Mouse (Mus musculus) frontal cortex, postnatal 14 days (tissue): ENCODE measurements around the gene Cltc.
"Not testable (repeated sequence)": the region's sequence is repeated elsewhere in the genome, so short reads cannot be mapped to it uniquely, and the experiment has no call there.

Experiments
- DNase-seq, 2 experiments: peaks; one replicate each; pipeline ENCODE4 v3.0.0; 2022; ENCODE audit warnings: low spot score in 2 of 2

Gene Cltc

DNA sequence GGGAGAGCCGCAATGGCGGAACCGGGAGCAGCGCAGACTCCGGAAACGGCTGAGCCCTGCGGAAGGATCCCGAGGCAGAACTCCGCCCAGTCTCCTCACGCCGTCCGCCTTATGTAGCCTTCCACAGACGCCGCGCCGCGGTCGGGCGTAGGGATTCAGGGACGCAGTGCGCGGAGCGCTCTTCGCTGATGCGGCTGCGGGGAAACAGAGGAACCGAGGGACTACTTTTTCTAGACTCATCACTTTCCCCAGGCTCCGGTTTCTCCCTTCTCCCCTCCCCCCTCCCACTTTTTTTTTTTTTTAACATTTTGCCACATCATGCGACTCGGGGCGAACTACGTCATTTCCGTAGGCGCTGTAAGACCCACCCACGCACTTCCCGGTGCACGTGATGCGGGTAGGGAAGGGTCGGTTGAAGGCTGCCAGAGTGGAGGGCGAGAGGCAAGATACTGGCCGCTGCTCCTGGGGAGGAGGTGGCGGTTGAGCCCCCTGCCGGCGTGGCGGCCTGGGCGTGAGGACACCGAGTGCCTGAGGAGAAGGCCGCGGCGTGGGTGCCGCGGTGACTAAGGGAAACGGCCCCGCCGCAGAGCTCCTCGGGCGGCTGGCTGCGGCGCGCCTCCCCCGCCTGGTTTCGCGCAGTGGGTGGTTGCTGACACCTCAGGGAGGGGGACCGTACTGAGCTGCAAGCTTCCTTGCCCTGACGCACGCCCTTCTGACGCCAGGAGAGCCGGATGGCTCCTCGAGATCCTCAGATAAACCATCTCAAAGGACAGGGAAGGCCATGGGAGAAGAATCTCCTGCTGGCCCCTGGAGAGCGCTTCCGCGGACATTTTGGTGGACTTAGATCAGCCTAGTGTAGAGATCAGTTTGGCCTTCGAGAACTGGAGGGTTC is at the start of gene Cltc:
Gene Cltc (minus strand): TSS at position 86 of the 892 bp plus-strand sequence.
- peak; percentile 96 to 98 for DNase-seq

DNA sequence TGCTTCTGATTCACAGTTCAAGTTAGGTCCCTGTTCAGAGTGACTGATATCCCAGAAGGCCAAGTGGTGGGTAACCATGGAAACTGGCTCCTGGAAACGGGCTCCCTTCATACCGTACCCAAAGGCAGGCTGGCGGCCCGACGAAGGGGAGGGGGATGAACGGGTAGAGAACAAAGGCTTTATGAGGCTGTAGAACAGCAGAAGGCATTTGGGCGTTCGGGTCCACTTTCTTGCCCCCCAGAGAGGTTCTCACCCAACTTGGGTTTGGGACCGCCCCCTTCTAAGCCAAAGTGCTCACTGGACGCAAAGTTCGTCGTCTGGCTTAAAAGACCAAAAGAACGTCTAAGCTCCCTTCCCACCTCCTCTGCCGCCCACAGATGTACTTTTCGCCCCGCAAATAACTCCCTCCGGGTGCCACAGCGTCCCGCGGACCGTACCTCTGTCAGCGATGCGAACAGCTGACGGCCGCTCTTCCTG is 49.7 kb upstream of the Cltc start:
- DNase-seq = peak; percentile 44 to 57

DNA sequence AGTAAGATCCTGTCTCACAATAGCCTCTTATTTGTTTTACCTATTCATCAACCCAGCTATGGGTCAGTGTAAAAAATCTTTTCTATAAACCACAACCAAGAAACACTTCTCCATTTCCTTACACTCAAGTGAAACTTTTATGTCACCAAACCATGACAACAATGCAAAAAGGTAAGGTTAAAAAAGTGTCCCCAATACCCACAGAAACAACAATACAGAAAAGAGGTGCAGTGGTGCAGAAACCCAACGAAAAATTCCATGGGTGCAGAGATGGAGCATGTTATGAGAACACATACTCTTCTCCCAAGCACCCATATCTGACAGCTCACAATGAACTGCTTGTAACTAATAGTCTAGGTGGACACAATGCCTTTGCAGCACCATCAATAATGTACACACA is 36.8 kb upstream of the Cltc start:
- no peak for DNase-seq

DNA sequence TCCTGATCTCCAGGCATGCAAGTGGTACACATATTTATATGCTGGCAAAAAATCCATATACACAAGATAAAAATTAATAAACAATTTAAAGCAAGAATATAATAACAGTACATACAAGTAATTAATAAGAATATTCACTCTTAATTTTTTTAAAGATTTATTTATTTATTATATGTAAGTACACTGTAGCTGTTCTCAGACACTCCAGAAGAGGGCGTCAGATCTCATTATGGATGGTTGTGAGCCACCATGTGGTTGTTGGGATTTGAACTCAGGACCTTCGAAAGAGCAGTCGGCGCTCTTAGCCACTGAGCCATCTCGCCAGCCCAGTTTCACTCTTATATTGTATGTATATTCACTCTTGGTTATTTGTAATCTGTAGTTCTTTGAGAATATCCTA is 30.1 kb upstream of the Cltc start:
- DNase-seq = not testable (repeated sequence)

DNA sequence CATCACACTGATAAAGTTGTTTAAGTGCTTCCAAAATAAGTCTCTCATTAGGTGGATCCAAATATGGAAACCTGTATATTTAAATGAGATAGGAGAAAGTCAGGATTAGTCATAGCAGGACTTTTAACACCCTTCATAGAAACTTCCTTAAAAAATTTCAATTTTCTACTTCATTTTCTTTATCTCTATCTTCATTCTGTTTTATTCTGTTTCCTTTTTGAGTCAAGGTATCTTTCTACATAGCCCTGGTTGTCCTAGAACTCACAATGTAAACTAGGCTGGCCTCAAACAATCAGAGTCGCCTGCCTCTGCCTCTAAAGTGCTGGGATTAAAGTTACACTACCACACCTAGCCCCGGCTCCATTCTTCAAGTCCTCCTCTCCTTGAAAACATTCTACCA is 28.4 kb upstream of the Cltc start:
- no peak for DNase-seq

DNA sequence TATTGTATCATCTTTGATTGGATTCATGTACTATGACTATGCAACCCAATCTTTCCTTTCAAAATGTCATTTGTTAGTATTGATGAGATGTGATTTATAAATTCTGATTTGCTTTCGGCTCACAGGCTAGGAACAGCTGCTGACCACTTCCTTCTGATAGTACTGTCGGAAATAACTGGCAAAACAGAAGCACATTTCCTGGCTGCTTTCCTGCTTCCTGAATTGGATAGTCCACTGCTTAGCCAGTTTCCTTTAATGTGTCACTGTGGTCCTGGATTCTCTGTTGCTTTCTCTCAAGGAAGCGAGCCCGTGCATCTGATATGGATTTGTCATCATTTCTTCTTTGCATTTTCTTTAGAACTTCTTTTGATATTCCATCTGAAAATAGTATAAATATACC is 12.5 kb upstream of the Cltc start:
- DNase-seq = no peak

DNA sequence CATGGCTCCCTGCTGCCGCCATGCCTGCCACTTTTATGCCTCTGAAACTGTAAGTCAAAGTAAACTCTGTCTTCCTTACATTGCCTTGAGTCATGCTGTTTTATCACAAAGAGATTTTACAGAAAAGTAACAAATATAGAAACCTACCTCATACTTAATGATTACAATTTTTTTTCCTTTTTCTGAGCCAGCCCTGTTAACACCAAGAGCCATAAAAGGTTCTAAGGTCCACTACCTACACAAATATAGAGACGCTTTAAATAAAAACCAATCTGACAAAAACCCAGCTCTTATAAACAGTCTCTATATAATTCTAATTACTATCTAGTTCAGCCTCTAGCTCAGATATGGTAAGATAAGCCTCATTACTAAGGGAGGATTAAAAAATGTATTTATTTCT is 7.1 kb upstream of the Cltc start:
- no peak for DNase-seq

DNA sequence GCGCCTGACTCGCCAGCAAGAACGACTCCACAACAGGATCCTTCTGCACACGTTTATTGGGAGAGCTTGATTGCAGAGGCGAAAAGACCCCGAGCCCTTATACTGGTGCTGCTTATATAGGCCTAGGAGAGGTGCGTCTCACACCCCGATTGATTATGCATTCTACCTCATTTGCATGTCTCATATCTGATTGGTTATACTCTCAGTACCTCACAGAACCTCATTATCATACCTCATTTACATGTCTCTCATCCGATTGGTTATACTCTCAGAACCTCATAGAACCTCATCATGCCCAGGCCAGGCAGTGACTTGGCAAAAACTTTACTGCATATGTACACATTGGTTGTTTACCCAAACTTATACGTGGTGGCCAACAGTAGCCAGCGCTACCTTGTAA is 5.8 kb upstream of the Cltc start:
- DNase-seq = not testable (repeated sequence)

DNA sequence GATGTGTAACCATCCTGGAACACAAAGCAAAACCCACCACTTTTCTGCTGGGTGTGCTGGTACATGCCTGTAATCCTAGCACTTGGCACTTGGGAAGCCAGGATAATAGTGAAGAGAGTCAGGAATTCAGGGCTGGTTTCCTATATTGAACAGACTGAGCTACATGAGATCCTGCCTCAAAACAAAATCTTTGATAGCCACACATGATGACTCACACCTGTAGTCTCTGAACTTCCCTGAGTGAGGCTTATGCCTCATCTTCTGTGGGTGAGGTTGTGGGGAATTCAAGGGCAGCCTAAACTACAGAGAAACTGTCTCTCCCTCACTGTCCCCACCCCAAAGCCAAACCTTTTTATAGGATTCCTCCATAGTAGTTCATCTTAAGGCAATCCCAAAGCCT is 3.0 kb upstream of the Cltc start:
- no peak for DNase-seq

DNA sequence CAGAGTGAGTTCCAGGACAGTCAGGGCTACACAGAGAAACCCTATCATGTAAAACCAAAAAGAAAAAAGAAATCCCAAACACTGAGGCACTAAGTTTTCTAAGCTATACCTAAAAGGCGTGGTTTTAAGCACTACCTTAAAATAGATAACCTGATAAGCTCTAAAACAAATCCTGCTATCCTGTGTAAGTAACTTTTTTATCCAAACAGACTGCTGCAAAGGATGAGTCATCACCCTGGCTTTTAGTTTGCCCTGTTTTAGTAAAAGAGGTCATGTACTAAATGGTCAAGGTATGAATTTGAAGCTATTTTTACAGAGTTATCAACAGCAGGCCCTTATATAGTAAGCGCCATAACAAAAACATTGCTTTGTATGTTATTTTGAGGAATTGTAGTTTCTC is 2.5 kb upstream of the Cltc start:
- DNase-seq = no peak

DNA sequence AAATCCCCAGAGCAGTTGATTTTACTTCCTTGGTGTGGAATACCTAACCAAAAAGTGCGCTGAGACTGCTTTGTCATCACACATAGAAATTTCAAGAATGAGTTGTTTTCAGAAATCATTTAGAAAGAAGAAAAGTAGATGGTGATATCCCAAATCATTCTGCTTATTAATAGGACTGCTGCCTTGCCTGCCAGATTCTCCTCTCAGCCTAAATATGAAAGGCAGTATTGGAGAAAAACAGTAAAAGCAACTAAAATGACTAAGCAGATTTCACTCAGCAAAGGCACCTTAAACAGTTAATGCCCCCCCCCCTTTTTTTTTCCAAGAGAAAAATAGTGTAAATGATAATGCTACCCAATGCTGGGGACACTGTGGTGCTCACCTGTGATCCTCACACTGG is 1.9 kb upstream of the Cltc start:
- DNase-seq = no peak

DNA sequence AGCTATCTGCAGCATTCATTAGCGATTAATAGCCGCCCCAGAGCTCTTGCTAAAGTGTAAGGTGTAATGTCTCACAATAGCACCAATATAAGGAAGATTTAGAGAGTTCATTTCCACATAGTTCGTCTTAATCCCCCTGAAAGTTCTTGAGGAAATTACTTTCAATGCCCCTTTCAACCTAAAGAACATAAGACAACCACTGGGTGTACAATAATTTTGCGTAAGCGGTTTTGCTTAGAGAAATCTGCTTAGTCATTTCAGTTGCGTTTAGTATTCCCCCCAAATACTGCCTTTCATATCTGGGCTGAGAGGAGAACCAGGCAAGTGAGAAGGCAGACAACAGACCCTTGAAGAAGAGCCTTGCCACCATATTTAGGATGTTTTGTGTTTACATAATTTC is 1.2 kb upstream of the Cltc start:
- no peak for DNase-seq

DNA sequence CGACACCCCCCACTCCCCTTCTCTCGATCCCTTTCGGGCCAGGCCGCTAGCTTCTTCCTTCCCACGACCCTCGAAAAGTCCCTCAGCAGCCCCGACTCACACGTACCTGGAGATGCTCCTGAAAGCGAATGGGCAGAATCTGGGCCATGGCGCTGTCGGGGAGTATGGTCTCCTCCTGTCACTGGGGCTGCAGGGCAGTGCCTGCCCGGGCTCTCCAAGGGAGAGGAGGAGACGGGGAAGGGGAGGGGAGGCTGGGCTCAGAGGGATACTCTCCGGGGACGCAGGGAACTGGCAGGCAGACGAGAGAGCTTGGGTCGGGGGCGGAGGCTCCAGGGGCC is 254 bp downstream of the Cltc start:
- no peak for DNase-seq

DNA sequence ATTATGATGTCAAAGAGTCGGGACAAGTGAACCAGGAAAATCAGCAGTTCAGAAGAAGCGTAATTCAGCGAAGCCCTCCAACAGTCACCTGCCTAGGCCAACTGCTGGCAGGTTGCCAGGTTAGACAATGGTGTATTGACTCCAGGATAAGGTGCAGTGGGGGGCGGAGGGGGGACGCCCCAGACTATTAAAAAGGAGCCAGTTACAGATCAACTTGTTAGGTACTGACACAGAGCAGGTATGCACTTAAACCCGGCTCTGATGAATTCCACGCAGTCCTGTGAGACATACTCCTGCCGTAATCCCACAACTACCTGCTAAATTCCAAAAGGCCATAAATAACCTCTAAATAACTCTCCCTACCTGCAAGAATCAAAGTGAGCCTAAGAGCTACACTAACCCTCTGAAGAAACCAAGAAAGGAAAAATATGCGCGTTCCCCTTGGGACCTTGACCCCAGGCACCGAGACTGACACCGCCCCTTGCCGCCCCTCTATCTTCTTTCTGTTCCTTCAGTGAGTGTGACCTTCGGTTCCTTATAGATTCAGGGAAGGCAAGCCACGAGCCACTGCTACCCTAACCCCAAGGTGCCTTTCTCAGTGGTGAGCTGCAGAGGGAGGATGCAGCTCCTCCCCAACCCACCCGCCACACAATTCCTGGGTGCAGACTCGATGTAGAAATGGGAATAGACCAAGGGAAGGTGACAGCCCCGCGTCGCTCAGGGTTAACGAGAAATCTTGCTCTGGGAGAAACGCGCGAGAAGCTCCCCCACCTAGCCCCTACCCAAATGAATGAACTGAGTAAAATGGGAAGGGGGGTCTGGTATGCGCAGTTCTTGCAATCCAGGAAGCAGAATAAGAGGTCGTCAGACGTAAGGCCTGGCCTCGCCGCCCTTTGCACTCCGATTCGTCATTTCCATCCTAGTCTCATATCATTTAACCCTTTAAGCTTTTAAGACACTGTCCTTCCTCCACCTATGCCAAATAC is 916 bp downstream of the Cltc start:
- peak; percentile 18 to 30 for DNase-seq

DNA sequence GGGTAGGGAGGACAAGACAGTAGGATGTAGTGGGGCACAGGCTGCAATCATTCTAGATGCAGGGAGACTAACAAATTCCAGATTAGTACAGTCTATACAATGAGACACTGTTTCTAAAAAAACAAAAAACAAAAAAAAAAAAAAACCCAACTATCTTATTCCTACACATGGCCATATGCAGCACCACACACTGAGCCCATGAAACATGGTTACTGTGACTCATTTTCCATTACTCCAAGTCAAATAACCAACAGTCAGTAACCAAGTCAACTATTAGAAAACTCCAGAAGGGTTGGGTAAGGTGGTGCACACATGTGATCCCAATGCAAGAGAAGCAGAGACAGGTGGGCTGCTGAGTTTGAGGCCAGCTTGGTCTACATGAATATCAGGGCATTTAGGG is 5.0 kb downstream of the Cltc start:
- no peak for DNase-seq

DNA sequence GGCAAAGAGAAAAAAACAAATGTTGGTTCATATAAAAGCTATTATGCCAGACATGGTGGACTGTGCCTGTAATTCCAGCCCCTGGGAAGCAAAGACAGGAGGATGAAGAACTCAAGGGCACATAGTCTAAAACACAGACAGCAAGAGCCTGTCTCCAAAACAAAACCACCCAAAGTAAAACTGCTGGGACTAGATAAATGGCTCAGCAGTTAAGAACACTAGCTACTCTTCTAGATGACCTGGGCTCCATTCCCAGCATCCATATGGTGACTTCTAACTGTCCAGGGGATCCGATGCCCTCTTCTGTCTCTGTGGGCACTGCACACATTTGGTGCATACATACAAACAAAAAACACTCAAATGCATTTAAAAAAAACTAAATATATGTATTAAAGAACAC is 6.4 kb downstream of the Cltc start:
- DNase-seq = no peak

DNA sequence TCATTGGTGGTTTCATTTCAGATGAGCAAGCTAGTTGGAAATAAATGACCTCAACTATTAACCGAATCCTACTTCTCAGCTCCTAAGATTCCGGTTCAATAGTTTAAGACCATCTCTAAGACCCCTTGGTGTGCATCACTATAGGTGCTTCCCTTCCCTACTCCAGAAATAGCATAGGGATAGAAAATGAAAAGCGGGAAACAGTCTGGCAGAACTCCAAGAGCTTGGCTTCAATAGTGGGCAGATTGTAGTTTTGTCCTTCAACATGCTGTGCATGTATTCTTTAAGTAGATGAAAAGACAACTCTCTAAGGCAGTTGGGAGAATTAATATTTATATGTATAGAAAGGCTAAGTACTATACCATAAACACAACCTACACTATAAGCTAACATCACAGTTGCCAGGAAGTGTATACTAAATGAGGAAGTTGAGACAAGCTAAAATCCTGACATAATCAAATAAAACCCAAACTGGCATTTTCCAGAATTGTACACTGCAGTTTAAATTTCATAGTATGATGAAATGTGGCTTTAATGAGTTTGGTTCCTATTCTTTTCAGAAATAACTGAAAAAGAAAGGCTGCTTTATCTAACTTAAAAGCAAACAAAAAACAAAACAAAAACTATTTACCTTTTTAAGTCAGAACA is 7.5 kb downstream of the Cltc start:
- no peak for DNase-seq

DNA sequence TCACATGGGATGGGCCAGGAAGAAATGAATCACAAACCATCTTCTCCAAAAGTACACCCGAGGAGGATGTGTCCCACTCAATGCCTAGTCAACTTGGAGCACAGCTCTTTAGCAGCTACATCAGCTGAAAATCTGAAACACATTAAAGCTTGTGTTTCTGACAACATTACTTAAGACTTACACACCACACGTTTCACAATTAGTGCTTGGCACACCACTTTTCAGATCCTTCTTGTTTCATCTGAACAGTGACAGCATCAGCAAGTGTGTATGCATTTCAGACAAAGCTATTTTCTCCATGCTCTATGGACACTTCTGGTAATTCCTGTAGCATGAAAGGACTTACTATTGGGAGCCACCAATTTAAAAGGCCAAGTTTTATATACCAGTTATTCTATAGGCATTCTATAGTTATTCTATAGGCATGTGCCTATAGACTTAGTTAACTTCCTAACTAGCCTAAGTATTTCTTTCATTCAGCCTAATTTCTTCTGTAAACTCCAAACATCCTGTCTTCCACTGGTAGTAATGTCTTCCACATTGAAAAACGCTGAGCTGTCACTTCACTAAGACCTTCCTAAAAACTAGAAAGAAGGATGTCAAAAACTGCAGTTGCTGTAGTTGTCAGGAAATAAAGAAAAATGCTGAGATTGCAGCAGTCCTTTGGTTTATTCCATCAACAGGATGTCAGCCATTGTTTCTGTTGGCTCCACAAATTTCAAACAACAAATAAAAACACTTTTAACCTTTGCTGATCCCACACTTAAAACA is 11.5 kb downstream of the Cltc start:
- DNase-seq = no peak

DNA sequence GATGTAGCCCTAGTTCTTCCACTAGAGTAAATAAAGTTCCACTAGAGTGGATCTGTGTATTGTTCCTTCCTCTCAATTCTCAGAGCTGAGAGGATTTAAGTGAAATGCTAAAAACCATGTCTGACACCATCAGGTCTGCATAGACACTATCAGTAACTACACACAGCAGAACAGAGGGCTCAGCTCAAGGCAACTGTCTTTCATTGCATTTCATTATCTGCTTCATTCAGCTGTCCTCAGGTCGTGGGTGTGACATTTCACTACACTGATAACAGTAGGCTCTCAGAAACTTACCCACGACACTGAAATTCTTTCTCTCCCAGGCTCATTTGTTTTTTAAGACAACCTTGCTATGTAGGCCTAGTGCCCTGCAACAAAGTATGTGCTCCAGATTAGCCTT is 14.8 kb downstream of the Cltc start:
- no peak for DNase-seq

DNA sequence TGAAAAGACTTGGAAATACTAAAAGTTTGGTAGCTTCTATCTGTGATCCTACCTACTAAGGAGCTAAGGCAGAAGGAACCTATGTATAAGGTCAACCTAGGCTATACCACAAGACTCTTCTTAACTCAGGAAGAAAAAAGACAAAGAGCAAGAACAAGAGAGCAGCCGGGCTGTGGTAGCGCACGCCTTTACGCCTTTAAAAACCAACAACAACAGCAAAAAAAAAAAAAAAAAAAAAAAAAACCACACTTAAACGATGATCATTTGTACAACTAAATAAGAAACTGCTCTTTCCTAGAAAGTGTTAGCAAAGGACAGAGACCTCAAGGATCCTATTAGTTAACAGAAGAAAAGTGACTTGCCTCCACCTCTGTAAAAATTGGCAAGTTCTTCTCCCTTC is 15.9 kb downstream of the Cltc start:
- no peak for DNase-seq

DNA sequence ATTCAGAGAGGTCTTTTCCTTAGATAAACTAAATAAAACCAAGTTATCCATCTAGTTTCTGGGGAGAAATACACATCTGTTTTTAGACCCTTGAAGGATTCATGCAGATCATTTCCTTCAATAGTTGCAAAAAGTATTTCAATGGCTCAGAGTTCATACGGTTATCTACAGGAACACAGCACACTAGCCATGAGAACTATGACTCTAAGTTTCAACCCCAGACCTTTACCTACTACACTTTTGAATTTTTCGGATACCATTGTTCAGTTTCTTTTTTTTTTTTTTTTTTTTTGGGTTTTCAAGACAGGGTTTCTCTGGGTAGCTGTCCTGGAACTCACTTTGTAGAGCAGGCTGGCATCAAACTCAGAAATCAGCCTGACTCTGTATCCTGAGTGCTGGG is 17.9 kb downstream of the Cltc start:
- DNase-seq = no peak
